Mouse (Mus musculus): ENCODE results near the gene Gm20547.

DNA sequence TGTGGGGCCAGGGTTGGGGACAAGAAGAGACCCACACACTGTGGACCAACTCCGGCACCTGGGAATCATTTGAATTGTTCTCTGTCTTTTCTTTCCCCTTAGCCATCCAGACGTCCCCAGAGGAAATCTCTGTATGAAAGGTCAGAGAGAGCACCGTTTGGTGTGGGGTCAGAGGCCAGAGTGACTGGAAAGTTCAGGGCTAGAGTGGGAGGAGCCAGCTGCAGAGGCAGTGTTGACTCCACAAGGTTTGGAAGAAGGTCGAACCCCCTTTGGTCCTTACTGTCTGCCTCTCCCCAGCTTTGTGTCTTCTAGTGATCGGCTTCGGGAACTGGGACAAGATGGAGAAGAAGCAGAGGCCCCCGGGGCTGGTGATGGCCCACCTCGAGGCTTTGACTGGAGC is 28.3 kb downstream of the Gm20547 start:
- TF ChIP-seq CHD2 (IDR thresholded peaks at IDR 0.05; ENCODE audit: low read depth, low read length) (no peak), MAFK (IDR thresholded peaks at IDR 0.05; ENCODE audit: insufficient read depth, low read depth, low read length) (no peak), HCFC1 (IDR thresholded peaks at IDR 0.05; ENCODE audit: borderline replicate concordance, insufficient read depth, low read length) (no peak)
